Mouse (Mus musculus) WW6 (cell line): ENCODE data around the gene Fhad1.
A peak's percentile ranks its signal among the peaks of the same experiment; 100 is the strongest.

Source experiments
- DNase-seq: peaks from one replicate; pipeline ENCODE4 v3.0.0-alpha.2; 2013; ENCODE audit warnings: low read depth, low spot score

The Fhad1 gene

GRCm38 (mm10) chr4:141863726-141864280 is 151.1 kb downstream of the Fhad1 start:
- DNase-seq = no peak

GRCm38 (mm10) chr4:141862867-141863266 is 152.0 kb downstream of the Fhad1 start:
- no peak for DNase-seq

GRCm38 (mm10) chr4:141861591-141862295 is 153.1 kb downstream of the Fhad1 start:
- DNase-seq = no peak

GRCm38 (mm10) chr4:141860246-141860841 is 154.5 kb downstream of the Fhad1 start:
- no peak for DNase-seq

- DNase-seq = no peak
Observed at GRCm38 (mm10) chr4:141859351-141859750, 155.5 kb downstream of the Fhad1 start.

- DNase-seq = no peak
Observed at GRCm38 (mm10) chr4:141858501-141858900, 156.4 kb downstream of the Fhad1 start.

- DNase-seq = peak; percentile 53
Observed at GRCm38 (mm10) chr4:141857422-141857930, 157.4 kb downstream of the Fhad1 start.

- no peak for DNase-seq
Observed at GRCm38 (mm10) chr4:141853437-141853836, 161.4 kb downstream of the Fhad1 start.

GRCm38 (mm10) chr4:141845999-141846398 is 168.9 kb downstream of the Fhad1 start, which contains the start of gene Ctrc:
Gene Ctrc (minus strand): TSS chr4:141846359.
- DNase-seq = no peak
